Mouse (Mus musculus) limb, embryonic 11.5 days (tissue): Measurements from ENCODE around the gene Pcca. TPM values are rescaled to one million over a fixed set of nuclear protein-coding genes. Genes with fewer than 3 reads are reported as not detected.

Experiments
- ATAC-seq: fragments of 200-750 bp; cut with Nextera tagmentation; 2 replicates; pipeline ENCODE4 v1.8.0; 2017; ENCODE audit warnings: low read depth; ENCODE audit not compliant: insufficient number of reproducible peaks, low FRiP score, low TSS enrichment
- DNase-seq: peaks from one replicate; pipeline ENCODE4 v3.0.0-alpha.2; 2015; ENCODE audit warnings: low spot score
- H3K27ac ChIP-seq: fragments of 300-500 bp; sonication (generic); replicated peaks from 2 replicates; pipeline ENCODE4 v1.5.1; 2014; ENCODE audit warnings: low read depth, mild to moderate bottlenecking, low read length
- H3K27me3 ChIP-seq: fragments of 300-500 bp; sonication (generic); 2 replicates; pipeline ENCODE4 v1.6.1; 2014; ENCODE audit warnings: mild to moderate bottlenecking, low read length, mixed read lengths; ENCODE audit not compliant: control insufficient read depth, insufficient read depth
- H3K36me3 ChIP-seq: fragments of 300-500 bp; sonication (generic); 2 replicates; pipeline ENCODE4 v1.6.1; 2014; ENCODE audit warnings: mild to moderate bottlenecking, low read length, moderate library complexity, mixed read lengths; ENCODE audit not compliant: control insufficient read depth, insufficient read depth
- H3K4me1 ChIP-seq: fragments of 300-500 bp; sonication (generic); 2 replicates; pipeline ENCODE4 v1.6.1; 2014; ENCODE audit warnings: low read length, mixed read lengths; ENCODE audit not compliant: control insufficient read depth, insufficient read depth
- H3K4me2 ChIP-seq: fragments of 300-500 bp; sonication (generic); 2 replicates; pipeline ENCODE4 v1.6.1; 2014; ENCODE audit warnings: low read depth, mild to moderate bottlenecking, moderate library complexity; ENCODE audit not compliant: severe bottlenecking
- H3K4me3 ChIP-seq: fragments of 300-500 bp; sonication (generic); 2 replicates; pipeline ENCODE4 v1.5.1; 2014; ENCODE audit warnings: low read depth, low read length
- H3K9ac ChIP-seq: fragments of 300-500 bp; sonication (generic); 2 replicates; pipeline ENCODE4 v1.6.1; 2014; ENCODE audit warnings: mild to moderate bottlenecking, low read length
- H3K9me3 ChIP-seq: fragments of 300-500 bp; sonication (generic); 2 replicates; pipeline ENCODE4 v1.6.1; 2016; ENCODE audit warnings: low read length; ENCODE audit not compliant: control insufficient read depth
- WGBS: fragments of 180-500 bp; shearing (Covaris S2); extraction: QIAGEN DNeasy Blood & Tissue Kit; methylation state at CpG from one replicate; pipeline ENCODE4 v1.1.7; 2014; 5-methylcytosine and 5-hydroxymethylcytosine counted together
- polyA plus RNA-seq: library from polyadenylated mRNA; unstranded; fragments of >200 nt; fragmentation: Nextera tagmentation; extraction: Ambion mirVana; gene quantifications from 2 replicates; pipeline ENCODE4 v1.2.1, GENCODE M21; 2014

The Pcca gene
- polyA plus RNA-seq, 1 experiment from 2014 or later: 36.4 TPM

DNA sequence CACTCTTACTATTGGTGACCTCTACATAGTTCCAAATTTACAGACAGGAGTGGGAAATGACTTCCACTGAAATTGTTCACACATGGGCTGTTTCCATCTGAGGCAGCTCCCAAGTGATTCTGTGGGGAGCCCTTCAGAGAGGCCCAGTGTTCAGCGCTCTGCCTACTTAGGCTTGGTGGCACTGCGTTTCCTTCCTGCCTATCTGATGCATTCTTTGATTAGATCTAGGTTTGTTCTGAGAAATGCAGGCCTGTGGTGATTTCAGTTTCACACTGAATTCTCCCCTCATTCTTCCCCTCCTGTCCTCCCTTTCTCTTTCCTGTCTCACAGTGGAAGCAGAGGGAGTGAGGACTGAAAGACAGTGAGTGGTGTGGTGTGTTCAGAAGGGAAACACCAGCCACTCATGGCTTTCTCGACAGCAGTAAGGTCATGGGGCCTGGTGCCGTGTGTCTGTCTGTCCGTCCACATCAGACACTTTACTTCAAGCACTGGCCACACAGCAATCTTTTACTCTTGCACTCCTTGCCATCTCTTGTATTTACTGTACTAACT, 318.5 kb downstream of the Pcca start:
- 87% methylated on average over 5 of the region's 5 CpGs for WGBS

DNA sequence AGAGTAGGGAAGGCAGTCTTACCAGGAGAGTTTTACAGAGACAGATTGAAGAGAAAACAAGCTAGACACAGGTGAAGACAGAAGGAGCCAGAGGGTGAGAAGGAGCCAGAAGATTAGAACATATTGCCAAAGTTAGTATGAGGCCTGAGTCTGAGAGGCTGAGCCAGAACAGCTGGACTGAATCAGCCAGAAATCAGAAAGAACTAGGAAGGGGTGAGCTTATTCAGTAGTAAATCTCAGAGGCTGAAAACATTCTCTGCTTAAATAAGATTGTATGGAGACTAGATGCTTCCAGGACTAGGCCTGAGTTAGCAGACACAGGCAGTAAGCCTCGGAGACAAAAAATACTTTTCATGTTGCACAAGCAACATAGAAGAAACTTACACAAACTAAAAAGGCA, 325.7 kb downstream of the Pcca start:
- no peaks in the 10 kb centered on the region for H3K36me3 ChIP-seq
- no peaks in the 10 kb centered on the region for H3K27me3 ChIP-seq
- H3K27ac ChIP-seq: no peak overlapping the region
- H3K4me1 ChIP-seq: no peaks in the 10 kb centered on the region
- H3K9ac ChIP-seq: no peak overlapping the region
- WGBS: 73% methylated on average over 1 of the region's 1 CpGs
- H3K4me2 ChIP-seq: no peak overlapping the region
- no peak overlapping the region for H3K4me3 ChIP-seq
- ATAC-seq (no peak), DNase-seq (no peak)
- no peaks in the 10 kb centered on the region for H3K9me3 ChIP-seq

More for the DNA sequence above, 318.5 kb downstream of the Pcca start:
- Histone ChIP-seq H3K9me3 (no peaks in the 10 kb centered on the region), H3K4me2 (no peak overlapping the region), H3K4me1 (no peaks in the 10 kb centered on the region), H3K27me3 (no peaks in the 10 kb centered on the region), H3K9ac (no peak overlapping the region), H3K36me3 (no peaks in the 10 kb centered on the region), H3K4me3 (no peak overlapping the region), H3K27ac (no peak overlapping the region)
- DNase-seq (no peak), ATAC-seq (no peak)

DNA sequence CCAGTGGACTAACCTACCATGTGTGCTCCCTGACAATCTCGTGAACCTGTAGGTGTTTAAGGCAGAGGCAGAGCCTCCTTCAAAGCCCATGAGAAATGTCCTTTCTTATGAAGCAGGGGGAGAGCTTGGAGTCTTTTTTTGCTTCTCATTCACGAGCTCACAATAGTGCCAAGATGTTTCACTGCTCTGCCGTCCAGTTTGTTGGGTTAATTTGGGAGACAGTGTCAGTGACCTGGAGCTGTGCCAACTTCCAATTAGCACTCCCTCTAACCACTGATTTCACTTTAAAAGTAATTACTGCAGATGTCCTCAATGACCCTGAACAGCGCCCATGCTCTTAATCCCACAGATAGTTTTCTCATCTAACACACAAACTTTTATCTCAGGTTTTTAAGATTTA, 328.5 kb downstream of the Pcca start:
- 32% methylated on average over 4 of the region's 4 CpGs for WGBS
- DNase-seq (no peak), ATAC-seq (no peak)
- Histone ChIP-seq H3K27ac (no peak overlapping the region), H3K9ac (no peak overlapping the region), H3K4me1 (no peaks in the 10 kb centered on the region), H3K4me2 (no peak overlapping the region), H3K36me3 (no peaks in the 10 kb centered on the region), H3K4me3 (no peak overlapping the region), H3K27me3 (no peaks in the 10 kb centered on the region), H3K9me3 (no peaks in the 10 kb centered on the region)

DNA sequence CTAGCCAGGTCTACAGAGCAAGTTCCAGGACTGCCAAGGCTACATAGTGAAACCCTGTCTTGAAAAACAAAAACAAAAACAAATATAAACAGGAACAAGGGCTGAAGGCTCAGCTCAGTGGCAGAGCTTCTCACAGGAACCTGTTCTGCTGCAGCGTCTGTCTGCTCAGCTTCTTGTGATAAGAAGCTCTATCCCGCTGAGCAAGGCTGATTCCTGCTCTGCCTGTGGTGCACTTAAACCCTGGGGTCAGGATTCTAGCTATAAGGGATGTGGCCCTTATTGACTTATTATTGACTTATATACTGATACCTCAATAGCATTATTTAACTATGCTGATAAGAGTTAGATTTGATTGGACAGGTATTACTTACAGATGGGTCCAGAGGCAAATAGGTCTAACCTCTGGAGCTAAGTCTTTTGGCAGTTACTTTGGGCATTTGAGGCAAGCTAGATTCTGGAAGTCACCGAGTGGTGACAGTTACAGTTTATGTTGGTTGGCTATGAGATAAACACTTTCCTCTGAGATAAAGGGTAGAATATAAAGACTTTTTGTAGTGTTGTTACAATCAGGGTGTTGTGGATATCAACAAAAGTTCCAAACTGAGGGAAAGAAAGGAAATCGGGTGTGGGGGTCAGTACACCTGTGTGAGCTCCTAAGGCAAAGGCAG, 331.5 kb downstream of the Pcca start:
- ATAC-seq (no peak), DNase-seq (no peak)
- Histone ChIP-seq H3K27ac (no peak overlapping the region), H3K4me1 (0 out of 2 replicates have a peak, but pooled peaks cover under 1% of the 10 kb centered on the region), H3K27me3 (no peaks in the 10 kb centered on the region), H3K36me3 (no peaks in the 10 kb centered on the region), H3K9ac (no peak overlapping the region), H3K4me3 (no peak overlapping the region), H3K9me3 (no peaks in the 10 kb centered on the region), H3K4me2 (no peak overlapping the region)
- 79% methylated on average over 4 of the region's 4 CpGs for WGBS

DNA sequence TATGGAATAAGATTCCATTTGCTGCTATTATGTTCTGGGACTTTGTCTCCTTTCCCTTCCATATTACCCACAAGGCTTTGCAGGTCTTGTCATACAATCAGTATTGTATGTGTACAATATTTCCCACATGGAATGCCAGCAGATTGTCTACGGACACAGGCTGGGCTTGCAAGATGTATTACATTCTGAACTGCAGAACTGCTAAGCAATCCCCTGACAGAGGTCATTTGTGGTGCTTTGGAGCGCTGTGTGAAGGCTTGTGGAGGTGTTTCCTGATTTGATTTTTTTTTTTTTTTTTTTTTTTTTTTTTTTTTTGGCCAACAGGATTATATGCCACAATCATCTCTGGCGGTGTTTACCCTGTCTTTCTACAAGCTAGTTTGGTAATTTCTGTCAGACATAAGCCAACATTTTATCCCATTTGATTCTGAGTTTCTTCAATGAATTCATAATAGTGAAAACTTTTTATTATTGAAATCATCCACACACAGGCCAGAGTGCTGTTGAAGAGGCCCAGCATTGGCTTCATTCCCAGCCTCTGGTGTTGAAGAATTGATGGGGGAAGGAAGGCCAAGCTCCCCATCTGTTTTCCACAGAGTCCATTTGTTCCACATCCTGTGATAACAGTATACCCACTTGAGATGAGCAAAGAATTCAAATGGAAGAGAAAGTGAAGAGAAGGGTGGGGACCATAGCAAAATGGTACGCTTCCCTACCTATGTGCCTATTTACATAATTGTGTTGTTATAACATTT, 333.6 kb downstream of the Pcca start:
- Histone ChIP-seq H3K4me1 (0 out of 2 replicates have a peak, but pooled peaks cover 8% of the 10 kb centered on the region), H3K27ac (no peak overlapping the region), H3K4me2 (no peak overlapping the region), H3K36me3 (no peaks in the 10 kb centered on the region), H3K9ac (no peak overlapping the region), H3K9me3 (no peaks in the 10 kb centered on the region), H3K4me3 (no peak overlapping the region), H3K27me3 (no peaks in the 10 kb centered on the region)
- WGBS: 85% methylated on average over 4 of the region's 4 CpGs
- DNase-seq: no peak
- no peak for ATAC-seq

DNA sequence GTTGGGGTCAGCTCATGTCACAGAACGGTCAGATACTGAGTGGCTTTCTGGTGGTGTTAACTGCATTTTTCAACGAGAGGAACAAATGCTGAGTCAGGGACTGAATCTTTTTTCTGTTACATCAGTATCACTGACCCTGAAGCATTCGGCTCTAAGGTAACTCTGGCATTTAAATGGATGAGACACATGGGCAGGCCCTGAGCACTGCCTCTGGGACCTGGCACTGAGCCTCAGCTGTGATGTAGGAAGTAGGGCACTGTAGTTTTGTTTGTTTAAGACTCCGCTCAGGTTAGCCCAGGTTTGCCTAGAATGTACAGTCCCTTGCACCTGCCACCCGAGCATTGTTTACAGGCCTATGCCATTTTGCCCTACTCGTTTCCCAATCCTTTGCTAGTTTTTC, 335.7 kb downstream of the Pcca start:
- Histone ChIP-seq H3K27me3 (no peaks in the 10 kb centered on the region), H3K4me3 (no peak overlapping the region), H3K36me3 (no peaks in the 10 kb centered on the region), H3K9ac (no peak overlapping the region), H3K9me3 (no peaks in the 10 kb centered on the region), H3K27ac (no peak overlapping the region), H3K4me1 (0 out of 2 replicates have a peak, but pooled peaks cover 8% of the 10 kb centered on the region), H3K4me2 (no peak overlapping the region)
- DNase-seq (no peak), ATAC-seq (no peak)
- WGBS: 68% methylated on average over 6 of the region's 6 CpGs

DNA sequence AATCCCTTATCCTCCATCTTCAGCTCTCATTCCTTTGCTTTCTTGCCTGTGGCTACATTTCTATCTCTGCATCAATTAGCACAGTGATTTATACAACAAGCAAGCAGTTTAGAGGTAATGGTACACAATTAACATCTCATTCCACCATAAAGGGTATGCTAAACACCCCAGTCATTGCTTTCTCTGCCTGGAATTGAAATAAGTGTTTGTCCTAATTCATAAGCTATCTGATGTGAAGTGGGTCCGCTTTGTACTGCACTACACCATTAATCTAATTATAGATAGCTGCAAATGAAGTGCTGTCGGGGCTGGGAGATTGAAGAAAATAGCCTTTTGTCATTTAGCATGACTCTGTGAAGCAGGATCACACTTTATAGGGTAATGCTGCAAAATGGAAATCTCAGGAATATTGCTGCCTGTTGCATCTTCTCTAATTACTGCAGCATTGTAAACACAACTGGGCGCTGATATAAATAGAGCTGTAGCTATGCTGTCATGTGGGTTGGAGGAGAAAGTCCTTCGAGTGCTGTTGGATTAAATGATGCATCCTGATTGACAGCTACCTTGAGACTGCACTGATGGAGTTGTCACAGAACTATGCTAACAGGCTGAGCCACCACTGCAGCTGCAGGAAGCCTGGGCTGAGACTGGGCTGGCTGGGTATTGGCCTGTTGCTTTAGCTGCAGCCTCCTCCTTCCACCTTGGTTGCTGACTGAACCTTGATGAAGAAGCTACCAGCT, 337.9 kb downstream of the Pcca start:
- Histone ChIP-seq H3K4me1 (0 out of 2 replicates have a peak, but pooled peaks cover 10% of the 10 kb centered on the region), H3K4me2 (no peak overlapping the region), H3K27me3 (no peaks in the 10 kb centered on the region), H3K27ac (no peak overlapping the region), H3K9ac (no peak overlapping the region), H3K9me3 (no peaks in the 10 kb centered on the region), H3K36me3 (no peaks in the 10 kb centered on the region), H3K4me3 (no peak overlapping the region)
- ATAC-seq (no peak), DNase-seq (no peak)
- WGBS: 50% methylated on average over 4 of the region's 4 CpGs

DNA sequence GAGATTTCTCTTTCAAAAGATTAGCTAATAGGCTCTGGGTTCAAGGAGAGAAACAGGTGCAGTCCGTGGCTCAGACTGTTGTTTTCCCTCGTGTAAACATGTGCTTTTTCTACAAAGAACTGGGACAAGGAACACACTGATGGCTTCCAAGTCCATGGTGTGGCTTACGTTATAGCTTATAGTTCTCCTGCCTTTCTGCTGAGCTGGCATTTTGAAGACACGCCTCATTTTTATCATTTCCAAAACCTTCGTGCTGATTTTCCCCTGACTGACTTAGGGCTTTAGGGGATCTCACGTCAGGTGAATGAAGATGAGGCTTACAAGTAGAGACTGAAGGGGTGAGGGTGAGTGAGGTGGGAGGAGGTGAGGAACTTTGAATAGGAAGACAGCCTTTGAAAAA, 338.5 kb downstream of the Pcca start:
- H3K27me3 ChIP-seq: no peaks in the 10 kb centered on the region
- no peaks in the 10 kb centered on the region for H3K9me3 ChIP-seq
- H3K4me1 ChIP-seq: 0 out of 2 replicates have a peak, but pooled peaks cover 10% of the 10 kb centered on the region
- no peak overlapping the region for H3K27ac ChIP-seq
- no peak overlapping the region for H3K4me3 ChIP-seq
- no peaks in the 10 kb centered on the region for H3K36me3 ChIP-seq
- 77% methylated on average over 6 of the region's 6 CpGs for WGBS
- H3K9ac ChIP-seq: no peak overlapping the region
- DNase-seq (no peak), ATAC-seq (no peak)
- no peak overlapping the region for H3K4me2 ChIP-seq
